Mouse (Mus musculus): ENCODE data around the gene Nr1h2. TPM values are rescaled to one million over a fixed set of nuclear protein-coding genes. Genes with fewer than 3 reads are reported as not detected.

Nr1h2 gene
- polyA plus RNA-seq (2015; fragmentation: Nextera tagmentation; extraction: Ambion mirVana): 93.1 and 94.3 TPM in 2 replicates

GRCm38 (mm10) chr7:44553826-44554225 lies at the start of gene Nr1h2:
Gene Nr1h2, minus strand, starts transcription at chr7:44553951.
- H3K9me3 ChIP-seq (ENCODE audit: low read length): no peaks in the 10 kb centered on the region
- H3K4me1 ChIP-seq (ENCODE audit: insufficient read depth, low read length): peaks cover 12% of the 10 kb centered on the region; the same call in 1 of the 2 replicates
- H3K36me3 ChIP-seq (ENCODE audit: insufficient read depth, low read length): peaks cover 29% of the 10 kb centered on the region
- peak within 1 kb of the TSS; percentile 100 for H3K27ac ChIP-seq (ENCODE audit: low read length)
- H3K4me2 ChIP-seq (replicated peaks; ENCODE audit: low read depth, low read length): peak within 1 kb of the TSS; percentile 77
- H3K27me3 ChIP-seq (ENCODE audit: insufficient read depth, low read length): no peaks in the 10 kb centered on the region
- H3K9ac ChIP-seq (replicated peaks; ENCODE audit: low read length): peak within 1 kb of the TSS; percentile 89
- H3K4me3 ChIP-seq (ENCODE audit: low read length): peak within 1 kb of the TSS; percentile 97
- WGBS: under 1% methylated on average over 22 of the region's 22 CpGs
- peak; percentile 78 for ATAC-seq (ENCODE audit: low FRiP score, low TSS enrichment)

DNA sequence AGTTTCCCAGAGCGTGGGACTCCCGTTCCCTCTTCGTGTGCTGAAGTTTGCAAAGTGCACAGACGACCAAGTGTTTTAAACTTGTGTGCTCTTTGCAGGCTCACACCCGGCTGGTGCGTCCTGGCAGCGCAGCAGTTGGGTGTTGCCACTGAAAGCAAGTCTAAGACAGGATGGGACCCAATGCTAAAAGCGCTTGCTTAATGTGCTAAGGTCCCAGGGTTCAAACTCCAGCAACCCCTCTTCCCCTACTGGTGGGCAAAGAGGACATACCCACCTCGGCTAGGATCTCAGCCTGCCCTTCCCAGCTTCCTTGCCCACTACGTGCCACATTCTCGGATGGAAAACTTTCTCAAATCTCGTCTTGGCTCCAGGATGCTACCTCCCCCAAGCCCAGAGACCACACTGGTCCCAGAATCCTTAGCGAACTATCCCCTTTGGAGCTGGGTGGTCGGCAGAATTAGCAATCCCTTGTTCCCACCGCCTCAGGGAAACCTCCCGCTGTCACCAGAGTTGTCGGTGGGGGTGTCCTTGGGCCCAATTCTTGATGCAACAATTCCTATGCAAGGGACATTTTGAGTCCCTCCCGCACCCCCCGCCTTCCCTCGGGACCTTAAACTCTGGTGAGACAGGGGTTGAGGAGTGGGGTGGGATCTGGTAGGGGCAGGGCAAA lies 49.6 kb upstream of the Nr1h2 start:
- no peak overlapping the region for H3K9ac ChIP-seq (replicated peaks; ENCODE audit: low read length)
- no peaks in the 10 kb centered on the region for H3K36me3 ChIP-seq (ENCODE audit: insufficient read depth, low read length)
- no peak overlapping the region for H3K27ac ChIP-seq (ENCODE audit: low read length)
- peak overlapping the region; percentile 24; the same call in 1 of the 2 replicates for H3K4me3 ChIP-seq (ENCODE audit: low read length)
- peak overlapping the region; percentile 45 for H3K4me2 ChIP-seq (replicated peaks; ENCODE audit: low read depth, low read length)
- H3K4me1 ChIP-seq (ENCODE audit: insufficient read depth, low read length): peaks cover 4% of the 10 kb centered on the region; the same call in 1 of the 2 replicates
- H3K27me3 ChIP-seq (ENCODE audit: insufficient read depth, low read length): peaks cover 66% of the 10 kb centered on the region
- WGBS: 3% methylated on average over 20 of the region's 20 CpGs
- no peak for ATAC-seq (ENCODE audit: low FRiP score, low TSS enrichment)
- no peaks in the 10 kb centered on the region for H3K9me3 ChIP-seq (ENCODE audit: low read length)

DNA sequence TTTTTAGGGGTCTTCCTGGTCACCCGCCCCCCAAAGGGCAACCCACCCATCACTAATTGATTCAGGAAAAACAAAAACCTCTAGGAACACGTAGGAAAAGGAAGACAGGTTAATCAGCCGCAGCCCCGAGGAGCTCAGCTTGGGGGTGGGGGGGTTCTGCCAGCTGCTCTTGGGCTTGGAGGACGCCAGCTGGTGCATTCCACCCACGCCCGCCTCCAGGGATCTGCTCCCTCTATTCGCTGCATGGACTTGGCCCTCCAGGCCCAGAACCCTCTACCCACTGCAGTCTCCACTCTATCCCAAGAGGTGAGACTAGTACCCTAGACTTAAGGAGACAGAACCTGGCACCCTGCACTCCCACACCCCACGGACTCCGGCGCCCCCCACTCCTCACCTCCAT lies 48.7 kb upstream of the Nr1h2 start:
- Histone ChIP-seq H3K27me3 (ENCODE audit: insufficient read depth, low read length) (peaks cover 66% of the 10 kb centered on the region), H3K27ac (ENCODE audit: low read length) (no peak overlapping the region), H3K4me2 (replicated peaks; ENCODE audit: low read depth, low read length) (no peak overlapping the region), H3K9ac (replicated peaks; ENCODE audit: low read length) (no peak overlapping the region), H3K4me3 (ENCODE audit: low read length) (no peak overlapping the region), H3K9me3 (ENCODE audit: low read length) (no peaks in the 10 kb centered on the region), H3K4me1 (ENCODE audit: insufficient read depth, low read length) (peaks cover 4% of the 10 kb centered on the region; the same call in 1 of the 2 replicates), H3K36me3 (ENCODE audit: insufficient read depth, low read length) (no peaks in the 10 kb centered on the region)
- 15% methylated on average over 11 of the region's 11 CpGs for WGBS
- ATAC-seq (ENCODE audit: low FRiP score, low TSS enrichment): no peak

DNA sequence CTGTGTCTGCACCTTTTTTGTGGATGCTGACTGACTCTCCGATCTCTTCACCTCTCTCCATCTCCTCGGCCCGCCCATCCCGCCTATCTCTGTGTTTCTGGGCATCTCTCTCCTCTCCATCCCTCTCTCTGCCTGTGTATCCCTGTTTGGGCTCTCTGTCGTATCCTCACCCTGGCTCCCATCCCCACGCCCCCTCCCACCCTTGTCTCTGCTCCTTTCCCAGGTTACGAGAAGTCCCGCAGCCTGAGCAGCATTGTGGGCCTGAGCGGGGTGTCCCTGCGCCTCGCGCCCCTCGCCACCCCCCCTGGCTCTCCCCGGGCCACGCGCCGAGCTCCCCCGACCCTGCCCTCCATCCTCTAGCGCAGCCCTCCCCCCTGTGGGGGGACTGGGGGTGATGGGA lies 47.9 kb upstream of the Nr1h2 start:
- no peak for ATAC-seq (ENCODE audit: low FRiP score, low TSS enrichment)
- Histone ChIP-seq H3K4me1 (ENCODE audit: insufficient read depth, low read length) (peaks cover 4% of the 10 kb centered on the region; the same call in 1 of the 2 replicates), H3K4me2 (replicated peaks; ENCODE audit: low read depth, low read length) (no peak overlapping the region), H3K9ac (replicated peaks; ENCODE audit: low read length) (no peak overlapping the region), H3K9me3 (ENCODE audit: low read length) (no peaks in the 10 kb centered on the region), H3K27ac (ENCODE audit: low read length) (no peak overlapping the region), H3K36me3 (ENCODE audit: insufficient read depth, low read length) (no peaks in the 10 kb centered on the region), H3K4me3 (ENCODE audit: low read length) (no peak overlapping the region), H3K27me3 (ENCODE audit: insufficient read depth, low read length) (peaks cover 59% of the 10 kb centered on the region)
- 13% methylated on average over 19 of the region's 19 CpGs for WGBS

DNA sequence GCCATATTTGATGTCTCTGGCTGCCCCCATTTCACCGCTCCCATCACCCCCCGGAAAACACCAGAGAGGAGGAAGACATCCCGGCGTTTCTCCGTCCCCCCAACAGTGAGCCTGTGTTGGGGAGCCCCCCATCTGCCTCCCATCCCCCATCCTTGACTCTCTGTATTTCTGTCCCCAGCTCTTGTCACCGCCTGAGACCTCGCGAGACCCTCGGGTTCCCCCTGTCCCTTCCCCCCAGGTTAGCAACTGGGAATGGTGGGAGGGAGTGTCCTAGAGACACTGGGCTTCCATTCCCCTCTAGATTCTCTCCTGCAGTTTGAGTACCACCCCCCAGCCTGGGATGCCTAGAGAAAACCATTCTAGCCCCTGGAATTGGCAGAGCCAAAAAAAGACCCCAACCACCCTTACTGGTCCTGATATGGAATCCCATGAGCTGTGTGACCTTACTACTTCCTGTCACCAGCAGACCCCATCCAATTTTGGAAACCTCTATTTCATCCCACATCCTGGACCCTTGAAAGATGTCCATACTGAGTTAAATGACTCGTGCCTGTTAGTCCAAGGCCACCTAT lies 47.0 kb upstream of the Nr1h2 start:
- Histone ChIP-seq H3K27me3 (ENCODE audit: insufficient read depth, low read length) (peaks cover 50% of the 10 kb centered on the region), H3K27ac (ENCODE audit: low read length) (no peak overlapping the region), H3K36me3 (ENCODE audit: insufficient read depth, low read length) (no peaks in the 10 kb centered on the region), H3K4me2 (replicated peaks; ENCODE audit: low read depth, low read length) (no peak overlapping the region), H3K4me1 (ENCODE audit: insufficient read depth, low read length) (no peaks in the 10 kb centered on the region; the same call in 1 of the 2 replicates), H3K9ac (replicated peaks; ENCODE audit: low read length) (no peak overlapping the region), H3K9me3 (ENCODE audit: low read length) (no peaks in the 10 kb centered on the region), H3K4me3 (ENCODE audit: low read length) (no peak overlapping the region)
- no peak for ATAC-seq (ENCODE audit: low FRiP score, low TSS enrichment)
- 83% methylated on average over 10 of the region's 10 CpGs for WGBS

- H3K36me3 ChIP-seq (ENCODE audit: insufficient read depth, low read length): no peaks in the 10 kb centered on the region
- no peak overlapping the region for H3K4me3 ChIP-seq (ENCODE audit: low read length)
- H3K27ac ChIP-seq (ENCODE audit: low read length): no peak overlapping the region
- no peaks in the 10 kb centered on the region for H3K9me3 ChIP-seq (ENCODE audit: low read length)
- WGBS: 79% methylated on average over 11 of the region's 12 CpGs
- ATAC-seq (ENCODE audit: low FRiP score, low TSS enrichment): no peak
- H3K27me3 ChIP-seq (ENCODE audit: insufficient read depth, low read length): peaks cover 36% of the 10 kb centered on the region
- H3K9ac ChIP-seq (replicated peaks; ENCODE audit: low read length): no peak overlapping the region
- H3K4me1 ChIP-seq (ENCODE audit: insufficient read depth, low read length): peaks cover 2% of the 10 kb centered on the region; the same call in 1 of the 2 replicates
- no peak overlapping the region for H3K4me2 ChIP-seq (replicated peaks; ENCODE audit: low read depth, low read length)
These were observed 44.6 kb upstream of the Nr1h2 start for GRCm38 (mm10) chr7:44598336-44598735.

DNA sequence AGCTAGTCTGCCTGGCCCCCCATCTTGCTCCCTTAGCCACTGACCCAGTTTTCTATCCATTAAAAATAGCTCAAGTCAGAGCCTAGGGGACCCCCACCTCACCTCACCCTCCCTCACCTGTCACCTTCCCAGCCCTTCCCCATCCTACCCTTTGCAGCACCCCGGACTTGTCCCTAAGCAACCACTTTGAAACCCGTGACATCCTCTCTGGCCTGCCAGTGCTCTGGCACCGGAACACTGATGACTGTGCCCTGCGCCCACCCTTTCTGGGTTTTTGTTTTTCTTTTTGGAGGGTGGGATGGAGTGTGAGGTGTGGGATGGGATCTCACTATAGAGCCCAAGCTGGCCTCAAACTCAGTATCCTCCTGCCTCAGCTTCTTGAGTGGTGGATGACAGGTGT lies 43.9 kb upstream of the Nr1h2 start:
- Histone ChIP-seq H3K36me3 (ENCODE audit: insufficient read depth, low read length) (no peaks in the 10 kb centered on the region), H3K9ac (replicated peaks; ENCODE audit: low read length) (no peak overlapping the region)
- 91% methylated on average over 4 of the region's 4 CpGs for WGBS

DNA sequence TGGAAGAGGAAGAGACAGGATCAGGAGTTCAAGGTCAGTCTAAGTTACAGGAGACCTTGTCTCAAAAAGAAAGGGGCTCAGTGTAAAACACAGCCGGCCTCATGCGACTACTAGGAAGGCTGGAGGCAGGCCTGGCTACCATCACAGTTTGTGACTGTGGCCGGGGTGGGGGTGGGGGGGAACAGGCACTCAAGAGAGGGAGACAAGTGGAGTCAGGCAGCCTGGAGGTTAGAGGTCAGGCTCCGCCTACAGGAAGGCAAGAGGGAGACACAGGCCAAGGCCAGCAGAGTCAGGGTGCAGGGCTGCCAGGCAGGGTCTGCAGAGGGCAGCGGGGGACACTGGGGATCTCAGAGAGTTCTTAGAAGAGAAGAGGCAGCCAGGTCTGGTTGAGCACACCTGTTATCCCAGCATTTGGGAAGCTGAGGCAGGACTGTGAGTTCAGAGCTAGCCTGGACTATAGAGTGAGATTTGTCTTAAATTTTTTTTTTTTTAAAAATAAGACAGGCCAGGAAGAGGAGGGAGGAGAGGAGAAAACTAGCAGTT lies 43.3 kb upstream of the Nr1h2 start:
- no peaks in the 10 kb centered on the region for H3K9me3 ChIP-seq (ENCODE audit: low read length)
- ATAC-seq (ENCODE audit: low FRiP score, low TSS enrichment): no peak
- 60% methylated on average over 5 of the region's 5 CpGs for WGBS
- H3K4me3 ChIP-seq (ENCODE audit: low read length): no peak overlapping the region
- peaks cover 2% of the 10 kb centered on the region; the same call in 1 of the 2 replicates for H3K4me1 ChIP-seq (ENCODE audit: insufficient read depth, low read length)
- H3K9ac ChIP-seq (replicated peaks; ENCODE audit: low read length): no peak overlapping the region
- no peaks in the 10 kb centered on the region for H3K36me3 ChIP-seq (ENCODE audit: insufficient read depth, low read length)
- H3K27ac ChIP-seq (ENCODE audit: low read length): no peak overlapping the region
- H3K4me2 ChIP-seq (replicated peaks; ENCODE audit: low read depth, low read length): no peak overlapping the region
- H3K27me3 ChIP-seq (ENCODE audit: insufficient read depth, low read length): peaks cover 36% of the 10 kb centered on the region

More for the DNA sequence above, 43.9 kb upstream of the Nr1h2 start:
- Histone ChIP-seq H3K4me2 (replicated peaks; ENCODE audit: low read depth, low read length) (no peak overlapping the region), H3K27me3 (ENCODE audit: insufficient read depth, low read length) (peaks cover 36% of the 10 kb centered on the region), H3K27ac (ENCODE audit: low read length) (no peak overlapping the region), H3K4me3 (ENCODE audit: low read length) (no peak overlapping the region), H3K9me3 (ENCODE audit: low read length) (no peaks in the 10 kb centered on the region), H3K4me1 (ENCODE audit: insufficient read depth, low read length) (peaks cover 2% of the 10 kb centered on the region; the same call in 1 of the 2 replicates)
- ATAC-seq (ENCODE audit: low FRiP score, low TSS enrichment): no peak

- Histone ChIP-seq H3K36me3 (ENCODE audit: insufficient read depth, low read length) (no peaks in the 10 kb centered on the region), H3K9me3 (ENCODE audit: low read length) (no peaks in the 10 kb centered on the region), H3K27me3 (ENCODE audit: insufficient read depth, low read length) (peaks cover 35% of the 10 kb centered on the region), H3K27ac (ENCODE audit: low read length) (no peak overlapping the region), H3K9ac (replicated peaks; ENCODE audit: low read length) (no peak overlapping the region), H3K4me1 (ENCODE audit: insufficient read depth, low read length) (peaks cover 4% of the 10 kb centered on the region; the same call in 1 of the 2 replicates), H3K4me3 (ENCODE audit: low read length) (no peak overlapping the region), H3K4me2 (replicated peaks; ENCODE audit: low read depth, low read length) (no peak overlapping the region)
- WGBS: 82% methylated on average over 6 of the region's 6 CpGs
- no peak for ATAC-seq (ENCODE audit: low FRiP score, low TSS enrichment)
These were observed 42.3 kb upstream of the Nr1h2 start for GRCm38 (mm10) chr7:44596051-44596450.

DNA sequence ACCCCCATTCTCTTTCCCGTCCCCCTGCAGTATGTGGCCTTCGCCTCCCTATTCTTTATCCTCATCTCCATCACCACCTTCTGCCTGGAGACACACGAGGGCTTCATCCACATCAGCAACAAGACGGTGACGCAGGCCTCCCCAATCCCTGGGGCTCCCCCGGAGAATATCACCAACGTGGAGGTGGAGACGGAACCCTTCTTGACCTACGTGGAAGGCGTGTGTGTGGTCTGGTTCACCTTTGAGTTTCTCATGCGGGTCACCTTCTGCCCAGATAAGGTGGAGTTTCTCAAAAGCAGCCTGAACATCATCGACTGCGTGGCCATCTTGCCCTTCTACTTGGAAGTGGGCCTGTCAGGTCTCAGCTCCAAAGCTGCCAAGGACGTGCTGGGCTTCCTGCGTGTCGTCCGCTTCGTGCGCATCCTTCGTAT lies 41.4 kb upstream of the Nr1h2 start:
- no peak overlapping the region for H3K9ac ChIP-seq (replicated peaks; ENCODE audit: low read length)
- no peak for ATAC-seq (ENCODE audit: low FRiP score, low TSS enrichment)
- H3K36me3 ChIP-seq (ENCODE audit: insufficient read depth, low read length): no peaks in the 10 kb centered on the region
- H3K4me1 ChIP-seq (ENCODE audit: insufficient read depth, low read length): peaks cover 10% of the 10 kb centered on the region; the same call in 1 of the 2 replicates
- H3K27ac ChIP-seq (ENCODE audit: low read length): no peak overlapping the region
- peaks cover 40% of the 10 kb centered on the region for H3K27me3 ChIP-seq (ENCODE audit: insufficient read depth, low read length)
- H3K9me3 ChIP-seq (ENCODE audit: low read length): no peaks in the 10 kb centered on the region
- WGBS: 91% methylated on average over 20 of the region's 20 CpGs
- H3K4me3 ChIP-seq (ENCODE audit: low read length): no peak overlapping the region
- H3K4me2 ChIP-seq (replicated peaks; ENCODE audit: low read depth, low read length): no peak overlapping the region

Measured in kidney, embryonic 16.5 days (tissue).